Mouse (Mus musculus): ENCODE measurements around the gene Cep19. TPM values are rescaled to one million over a fixed set of nuclear protein-coding genes. Genes with fewer than 3 reads are reported as not detected.

The Cep19 gene
- polyA plus RNA-seq, 1 experiment = 18.9 TPM

DNA sequence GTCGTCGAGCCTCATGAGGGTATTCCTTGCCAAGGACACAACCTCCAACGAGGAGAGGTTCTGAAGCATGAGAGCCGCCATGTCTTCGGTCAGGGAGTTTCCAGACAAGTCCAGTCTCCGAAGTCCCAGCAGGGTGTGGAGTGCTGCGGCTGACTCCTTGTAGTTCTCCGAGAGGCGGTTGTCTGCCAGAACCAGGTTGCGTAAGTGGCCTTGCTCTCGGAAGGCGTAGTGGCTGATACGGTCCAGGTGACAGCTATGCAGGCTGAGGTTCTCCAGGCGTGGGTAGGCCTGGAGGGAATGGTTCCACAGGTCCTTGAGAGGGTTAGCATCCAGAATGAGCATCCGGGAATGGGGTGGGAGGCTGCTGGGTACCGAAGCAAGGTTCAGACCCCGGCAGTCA lies 45.0 kb downstream of the Cep19 start:
- Histone ChIP-seq H3K27ac (ENCODE audit: insufficient read depth, low read depth, low read length) (no peak overlapping the region), H3K4me1 (ENCODE audit: control insufficient read depth, insufficient read depth, low read length) (0 out of 2 replicates have a peak, but pooled peaks cover 3% of the 10 kb centered on the region), H3K27me3 (replicated peaks; ENCODE audit: control insufficient read depth, insufficient read depth, low read length) (no peaks in the 10 kb centered on the region), H3K4me3 (ENCODE audit: insufficient read depth, low read depth, low read length) (no peak overlapping the region), H3K36me3 (ENCODE audit: control insufficient read depth, insufficient read depth, low read length) (no peaks in the 10 kb centered on the region)
- DNase-seq = no peak
- WGBS = 91% methylated on average over 17 of the region's 17 CpGs
- TF ChIP-seq POLR2A (IDR thresholded peaks at IDR 0.05; ENCODE audit: low read depth, low read length) (no peak), CTCF (conservative IDR thresholded peaks at IDR 0.05; ENCODE audit: insufficient read depth, insufficient read length, low read depth, low read length) (no peak)

DNA sequence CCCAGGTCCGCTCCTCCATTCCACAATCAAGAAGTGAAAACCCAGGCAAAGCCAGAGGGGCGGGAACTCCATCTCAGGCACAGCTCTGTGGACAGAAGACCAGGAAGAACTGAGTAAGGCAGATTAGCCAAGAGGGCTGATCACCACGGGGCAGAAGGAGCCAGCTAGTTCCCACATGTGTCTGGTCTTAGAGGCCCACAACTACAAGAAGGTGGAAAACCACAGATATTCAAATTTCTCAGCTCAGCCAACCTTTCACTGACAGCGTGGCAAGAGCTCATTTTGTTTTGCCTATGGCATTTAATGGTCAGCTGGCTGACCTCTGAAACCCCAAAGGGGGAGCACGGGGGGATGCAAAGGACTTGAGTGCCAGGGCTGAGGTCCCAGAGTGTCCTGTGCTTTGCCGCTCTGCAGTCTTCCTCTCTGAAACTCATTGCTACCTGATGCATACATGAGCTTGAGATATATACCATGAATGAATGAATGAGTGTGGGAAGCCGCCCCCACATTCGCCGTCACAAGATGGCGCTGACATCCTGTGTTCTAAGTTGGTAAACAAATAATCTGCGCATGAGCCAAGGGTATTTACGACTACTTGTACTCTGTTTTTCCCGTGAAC lies 48.1 kb downstream of the Cep19 start:
- TF ChIP-seq CTCF (conservative IDR thresholded peaks at IDR 0.05; ENCODE audit: insufficient read depth, insufficient read length, low read depth, low read length) (no peak), POLR2A (IDR thresholded peaks at IDR 0.05; ENCODE audit: low read depth, low read length) (no peak)
- Histone ChIP-seq H3K36me3 (ENCODE audit: control insufficient read depth, insufficient read depth, low read length) (no peaks in the 10 kb centered on the region), H3K27ac (ENCODE audit: insufficient read depth, low read depth, low read length) (peak overlapping the region; percentile 76), H3K27me3 (replicated peaks; ENCODE audit: control insufficient read depth, insufficient read depth, low read length) (no peaks in the 10 kb centered on the region), H3K4me3 (ENCODE audit: insufficient read depth, low read depth, low read length) (peak overlapping the region; percentile 47), H3K4me1 (ENCODE audit: control insufficient read depth, insufficient read depth, low read length) (0 out of 2 replicates have a peak, but pooled peaks cover 3% of the 10 kb centered on the region)
- WGBS = 32% methylated on average over 12 of the region's 13 CpGs
- peak; percentile 46 for DNase-seq

DNA sequence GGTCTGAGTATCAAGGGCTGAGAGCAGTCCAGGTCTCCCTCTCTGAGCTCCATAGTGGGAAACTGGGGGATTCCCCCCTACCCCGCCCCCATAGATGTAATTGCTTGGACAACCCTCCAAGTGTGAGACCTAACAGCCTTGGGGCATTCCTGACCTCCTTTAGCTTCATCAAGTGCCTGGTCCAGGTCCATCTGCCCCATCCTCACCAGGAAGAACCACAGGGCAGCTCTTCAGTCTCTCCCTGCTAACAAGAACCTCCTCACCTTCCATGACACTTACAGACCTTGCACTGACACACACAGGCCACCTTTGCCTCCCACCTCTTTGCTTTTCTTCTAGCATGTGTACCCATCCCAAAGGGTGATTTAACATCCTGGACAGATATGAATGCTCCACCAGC lies 54.4 kb downstream of the Cep19 start:
- H3K4me1 ChIP-seq (ENCODE audit: control insufficient read depth, insufficient read depth, low read length) = 0 out of 2 replicates have a peak, but pooled peaks cover 4% of the 10 kb centered on the region
- no peak for DNase-seq
- 0 out of 2 replicates have a peak overlapping the region, but pooled peaks have one; percentile 19 for H3K27ac ChIP-seq (ENCODE audit: insufficient read depth, low read depth, low read length)
- H3K4me3 ChIP-seq (ENCODE audit: insufficient read depth, low read depth, low read length) = no peak overlapping the region
- no peak for TF ChIP-seq CTCF (conservative IDR thresholded peaks at IDR 0.05; ENCODE audit: insufficient read depth, insufficient read length, low read depth, low read length)
- WGBS = 87% methylated on average over 1 of the region's 1 CpGs
- H3K36me3 ChIP-seq (ENCODE audit: control insufficient read depth, insufficient read depth, low read length) = no peaks in the 10 kb centered on the region
- H3K27me3 ChIP-seq (replicated peaks; ENCODE audit: control insufficient read depth, insufficient read depth, low read length) = no peaks in the 10 kb centered on the region

DNA sequence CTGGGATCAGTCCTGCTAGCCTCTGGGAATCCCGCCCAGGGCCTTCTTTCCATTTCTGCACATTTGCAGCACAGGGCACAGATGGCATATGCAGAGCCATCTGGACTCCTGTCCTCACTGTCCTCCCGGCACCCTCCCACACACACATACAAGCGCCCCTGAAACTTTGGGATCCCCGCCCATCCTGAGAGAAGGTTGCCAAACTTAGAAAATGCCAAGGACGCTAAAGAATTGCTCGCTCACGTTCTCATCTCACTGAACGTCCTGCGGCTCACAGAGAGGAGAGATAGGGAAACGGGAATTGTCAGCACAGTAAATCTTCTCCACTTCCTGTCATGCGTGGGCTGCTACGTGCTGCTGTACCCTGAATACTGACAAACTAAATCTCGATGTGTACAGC lies 54.8 kb downstream of the Cep19 start:
- Histone ChIP-seq H3K27me3 (replicated peaks; ENCODE audit: control insufficient read depth, insufficient read depth, low read length) (no peaks in the 10 kb centered on the region), H3K4me3 (ENCODE audit: insufficient read depth, low read depth, low read length) (no peak overlapping the region), H3K36me3 (ENCODE audit: control insufficient read depth, insufficient read depth, low read length) (no peaks in the 10 kb centered on the region), H3K27ac (ENCODE audit: insufficient read depth, low read depth, low read length) (0 out of 2 replicates have a peak overlapping the region, but pooled peaks have one; percentile 19), H3K4me1 (ENCODE audit: control insufficient read depth, insufficient read depth, low read length) (0 out of 2 replicates have a peak, but pooled peaks cover 4% of the 10 kb centered on the region)
- TF ChIP-seq POLR2A (IDR thresholded peaks at IDR 0.05; ENCODE audit: low read depth, low read length) (no peak), CTCF (conservative IDR thresholded peaks at IDR 0.05; ENCODE audit: insufficient read depth, insufficient read length, low read depth, low read length) (no peak)
- WGBS = 37% methylated on average over 13 of the region's 13 CpGs
- DNase-seq = peak; percentile 43

DNA sequence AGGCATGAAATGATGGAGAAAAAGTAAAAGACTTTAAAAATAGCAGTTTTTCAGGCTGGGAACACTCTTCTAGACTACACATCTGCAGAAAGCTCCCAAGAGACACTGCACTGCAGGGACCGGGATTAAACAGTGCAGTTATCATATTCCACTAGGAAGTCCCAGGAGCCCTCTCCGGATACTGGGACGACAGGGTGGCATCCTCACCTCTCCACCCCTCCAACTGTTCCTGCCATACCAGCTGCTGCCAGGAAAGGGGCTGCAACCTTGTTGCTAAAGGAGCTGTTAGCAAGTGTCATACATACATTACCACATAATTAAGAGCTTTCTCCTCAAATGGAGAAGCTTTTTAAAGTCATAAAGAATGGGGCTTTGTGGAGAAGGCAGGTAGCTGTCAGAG lies 57.1 kb downstream of the Cep19 start:
- Histone ChIP-seq H3K27ac (ENCODE audit: insufficient read depth, low read depth, low read length) (no peak overlapping the region), H3K4me1 (ENCODE audit: control insufficient read depth, insufficient read depth, low read length) (0 out of 2 replicates have a peak, but pooled peaks cover 4% of the 10 kb centered on the region), H3K27me3 (replicated peaks; ENCODE audit: control insufficient read depth, insufficient read depth, low read length) (no peaks in the 10 kb centered on the region), H3K36me3 (ENCODE audit: control insufficient read depth, insufficient read depth, low read length) (no peaks in the 10 kb centered on the region), H3K4me3 (ENCODE audit: insufficient read depth, low read depth, low read length) (no peak overlapping the region)
- 53% methylated on average over 3 of the region's 3 CpGs for WGBS
- TF ChIP-seq CTCF (conservative IDR thresholded peaks at IDR 0.05; ENCODE audit: insufficient read depth, insufficient read length, low read depth, low read length) (no peak), POLR2A (IDR thresholded peaks at IDR 0.05; ENCODE audit: low read depth, low read length) (no peak)
- no peak for DNase-seq

DNA sequence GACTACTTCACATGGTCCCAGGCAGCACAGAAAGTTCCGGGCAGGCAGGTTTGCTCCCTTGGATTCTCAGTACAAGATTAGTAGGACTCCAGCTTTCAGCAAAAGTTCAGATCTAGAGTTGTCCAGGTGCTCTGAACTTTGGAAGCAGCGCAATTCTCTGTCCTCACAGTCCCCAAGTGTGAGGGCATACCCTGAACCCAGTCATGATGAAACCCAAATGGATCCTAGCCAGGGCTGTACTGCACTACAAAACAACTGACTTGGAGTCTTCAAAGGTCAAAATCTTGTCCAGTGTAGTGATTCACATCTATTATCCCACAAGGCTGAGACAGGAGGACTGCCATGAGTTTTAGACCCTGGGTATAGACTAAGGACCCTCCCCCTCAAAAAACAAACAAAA lies 57.8 kb downstream of the Cep19 start:
- Histone ChIP-seq H3K36me3 (ENCODE audit: control insufficient read depth, insufficient read depth, low read length) (no peaks in the 10 kb centered on the region), H3K27ac (ENCODE audit: insufficient read depth, low read depth, low read length) (0 out of 2 replicates have a peak overlapping the region, but pooled peaks have one; percentile 20), H3K27me3 (replicated peaks; ENCODE audit: control insufficient read depth, insufficient read depth, low read length) (no peaks in the 10 kb centered on the region), H3K4me1 (ENCODE audit: control insufficient read depth, insufficient read depth, low read length) (0 out of 2 replicates have a peak, but pooled peaks cover 4% of the 10 kb centered on the region), H3K4me3 (ENCODE audit: insufficient read depth, low read depth, low read length) (no peak overlapping the region)
- TF ChIP-seq CTCF (conservative IDR thresholded peaks at IDR 0.05; ENCODE audit: insufficient read depth, insufficient read length, low read depth, low read length) (no peak), POLR2A (IDR thresholded peaks at IDR 0.05; ENCODE audit: low read depth, low read length) (no peak)
- DNase-seq = peak; percentile 54
- WGBS = 74% methylated on average over 2 of the region's 2 CpGs

Other genes with a start within 250 kb of the Cep19 start
- gene Meltf, start 221.0 kb upstream of the Cep19 start, polyA plus RNA-seq (2012; rRNA removed) = 0.11 and 0.14 TPM in 2 replicates
- 2.0 and 2.2 TPM in 2 replicates for gene Pigz, start 165.9 kb upstream of the Cep19 start, polyA plus RNA-seq (2012; rRNA removed)
- 96.7 and 122 TPM in 2 replicates for gene 0610012G03Rik, start 151.3 kb upstream of the Cep19 start, polyA plus RNA-seq (2012; rRNA removed)
- 10.9 and 28.9 TPM in 2 replicates for gene Ncbp2, start 151.3 kb upstream of the Cep19 start, polyA plus RNA-seq (2012; rRNA removed)
- 4.4 and 5.5 TPM in 2 replicates for gene Senp5, start 96.5 kb upstream of the Cep19 start, polyA plus RNA-seq (2012; rRNA removed)
- 15.7 and 18.3 TPM in 2 replicates for gene Pak2, start 20.5 kb upstream of the Cep19 start, polyA plus RNA-seq (2012; rRNA removed)
- gene Pigx, start 60 bp upstream of the Cep19 start, polyA plus RNA-seq (2012; rRNA removed) = 29.0 and 33.2 TPM in 2 replicates
- gene Nrros, start 65.8 kb downstream of the Cep19 start, polyA plus RNA-seq (2012; rRNA removed) = 7.9 and 11.6 TPM in 2 replicates
- not detected in 2 replicates for gene Bex6, start 80.0 kb downstream of the Cep19 start, polyA plus RNA-seq (2012; rRNA removed)
- 2.7 and 3.5 TPM in 2 replicates for gene Fbxo45, start 147.4 kb downstream of the Cep19 start, polyA plus RNA-seq (2012; rRNA removed)
- gene Wdr53, start 147.4 kb downstream of the Cep19 start, polyA plus RNA-seq (2012; rRNA removed) = 5.2 and 6.0 TPM in 2 replicates
- gene Smco1, start 171.7 kb downstream of the Cep19 start, polyA plus RNA-seq (2012; rRNA removed) = 0.06 TPM in 1 of 2 replicates, not detected in the other
- gene Rnf168, start 177.7 kb downstream of the Cep19 start, polyA plus RNA-seq (2012; rRNA removed) = 6.0 and 6.4 TPM in 2 replicates
- 10.4 and 14.6 TPM in 2 replicates for gene Ubxn7, start 232.5 kb downstream of the Cep19 start, polyA plus RNA-seq (2012; rRNA removed)

Measured in kidney, adult 2 months (tissue).